Mouse (Mus musculus) ES-Bruce4 (cell line): ENCODE measurements around the gene Evl. TPM values are rescaled to one million over a fixed set of nuclear protein-coding genes. Genes with fewer than 3 reads are reported as not detected.

Source experiments
- H3K27ac ChIP-seq: 2 replicates; pipeline ENCODE4 v1.5.1; 2012; ENCODE audit warnings: low read length, inconsistent platforms; ENCODE audit not compliant: insufficient read depth
- H3K27me3 ChIP-seq: 2 replicates; pipeline ENCODE4 v1.6.1; 2012; ENCODE audit warnings: mild to moderate bottlenecking, low read length, inconsistent platforms; ENCODE audit not compliant: control insufficient read depth, poor library complexity, insufficient read depth, severe bottlenecking
- H3K36me3 ChIP-seq: 2 replicates; pipeline ENCODE4 v1.6.1; 2012; ENCODE audit warnings: inconsistent platforms, mild to moderate bottlenecking, low read length, moderate library complexity; ENCODE audit not compliant: control insufficient read depth, poor library complexity, insufficient read depth, severe bottlenecking
- H3K4me1 ChIP-seq: one replicate; pipeline ENCODE4 v1.8.1; 2011; ENCODE audit warnings: low read length; ENCODE audit not compliant: control insufficient read depth, insufficient read depth
- H3K4me3 ChIP-seq: 2 replicates; pipeline ENCODE4 v1.5.1; 2011; ENCODE audit warnings: low read depth, mild to moderate bottlenecking, low read length
- H3K9ac ChIP-seq: 2 replicates; pipeline ENCODE4 v1.6.1; 2012; ENCODE audit warnings: low read depth, mild to moderate bottlenecking, inconsistent platforms; ENCODE audit not compliant: poor library complexity, severe bottlenecking
- H3K9me3 ChIP-seq: replicated peaks from 2 replicates; pipeline ENCODE4 v1.6.1; 2012; ENCODE audit warnings: mild to moderate bottlenecking, low read length, inconsistent platforms; ENCODE audit not compliant: control insufficient read depth, poor library complexity, insufficient read depth, severe bottlenecking
- CTCF ChIP-seq: IDR thresholded peaks from one replicate; pipeline ENCODE4 v1.8.1; 2011; ENCODE audit warnings: low read depth, low read length
- EP300 ChIP-seq: IDR thresholded peaks from 2 replicates; pipeline ENCODE4 v1.6.1; 2011; ENCODE audit warnings: low read depth, low read length; ENCODE audit not compliant: insufficient read depth
- POLR2A ChIP-seq: IDR thresholded peaks from one replicate; pipeline ENCODE4 v1.8.1; 2011; ENCODE audit warnings: low read length; ENCODE audit not compliant: insufficient read depth
- polyA plus RNA-seq: library from polyadenylated mRNA; stranded (reverse); fragments of >200 nt; gene quantifications from 2 replicates; pipeline ENCODE4 v1.2.4, GENCODE M21; 2011; ENCODE audit warnings: low read depth; ENCODE audit not compliant: missing spikeins, insufficient read depth, insufficient read length

Evl gene
- polyA plus RNA-seq, 1 experiment: 40.5 TPM

GRCm38 (mm10) chr12:108610255-108610654, 55.7 kb downstream of the Evl start:
- H3K27me3 ChIP-seq: no peaks in the 10 kb centered on the region
- no peaks in the 10 kb centered on the region for H3K36me3 ChIP-seq
- no peaks in the 10 kb centered on the region for H3K4me1 ChIP-seq
- H3K27ac ChIP-seq: no peak overlapping the region
- no peaks in the 10 kb centered on the region for H3K9me3 ChIP-seq
- H3K4me3 ChIP-seq: no peak overlapping the region
- TF ChIP-seq EP300 (no peak), CTCF (no peak), POLR2A (no peak)
- no peak overlapping the region for H3K9ac ChIP-seq

GRCm38 (mm10) chr12:108613081-108613480, 58.6 kb downstream of the Evl start:
- TF ChIP-seq POLR2A (no peak), EP300 (no peak), CTCF (peak; percentile 91)
- H3K36me3 ChIP-seq: no peaks in the 10 kb centered on the region
- no peaks in the 10 kb centered on the region for H3K27me3 ChIP-seq
- H3K4me3 ChIP-seq: no peak overlapping the region
- H3K27ac ChIP-seq: no peak overlapping the region
- no peak overlapping the region for H3K9ac ChIP-seq
- no peaks in the 10 kb centered on the region for H3K4me1 ChIP-seq
- no peaks in the 10 kb centered on the region for H3K9me3 ChIP-seq

GRCm38 (mm10) chr12:108617511-108617910, 63.0 kb downstream of the Evl start:
- Histone ChIP-seq H3K27ac (no peak overlapping the region), H3K4me3 (no peak overlapping the region), H3K4me1 (no peaks in the 10 kb centered on the region), H3K9ac (no peak overlapping the region), H3K9me3 (no peaks in the 10 kb centered on the region), H3K36me3 (no peaks in the 10 kb centered on the region), H3K27me3 (no peaks in the 10 kb centered on the region)
- TF ChIP-seq CTCF: no peak
- no peak for TF ChIP-seq EP300
- no peak for TF ChIP-seq POLR2A

GRCm38 (mm10) chr12:108619853-108620416, 65.4 kb downstream of the Evl start:
- Histone ChIP-seq H3K9me3 (no peaks in the 10 kb centered on the region), H3K9ac (no peak overlapping the region), H3K36me3 (no peaks in the 10 kb centered on the region), H3K4me3 (no peak overlapping the region), H3K27ac (no peak overlapping the region), H3K4me1 (no peaks in the 10 kb centered on the region), H3K27me3 (no peaks in the 10 kb centered on the region)
- no peak for TF ChIP-seq EP300
- TF ChIP-seq CTCF: no peak
- no peak for TF ChIP-seq POLR2A

DNA sequence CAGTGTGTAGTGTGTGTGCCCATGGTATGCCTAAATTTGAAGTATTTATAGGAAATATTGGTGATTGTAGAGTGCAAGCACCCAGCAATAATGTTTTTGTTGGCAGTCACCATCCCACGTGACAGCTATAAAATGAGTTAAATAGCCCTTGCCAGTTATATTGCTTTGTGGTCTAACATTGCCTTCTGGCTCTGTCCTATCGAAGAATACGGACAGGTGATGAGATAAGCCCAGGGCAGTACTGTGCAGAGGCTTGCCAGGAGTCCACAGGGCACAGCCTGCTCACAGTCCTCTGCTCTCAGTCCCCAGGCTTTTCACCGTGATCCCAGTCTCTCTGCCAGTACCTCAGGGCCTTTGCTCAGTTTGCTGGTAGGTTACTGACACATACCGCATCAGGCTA, 67.9 kb downstream of the Evl start:
- Histone ChIP-seq H3K4me3 (no peak overlapping the region), H3K9ac (no peak overlapping the region), H3K27ac (no peak overlapping the region), H3K9me3 (no peaks in the 10 kb centered on the region), H3K27me3 (no peaks in the 10 kb centered on the region), H3K4me1 (no peaks in the 10 kb centered on the region), H3K36me3 (no peaks in the 10 kb centered on the region)
- TF ChIP-seq CTCF (no peak), EP300 (no peak), POLR2A (no peak)

GRCm38 (mm10) chr12:108629556-108629955, 75.0 kb downstream of the Evl start:
- TF ChIP-seq EP300: no peak
- TF ChIP-seq POLR2A: no peak
- TF ChIP-seq CTCF: no peak

More at GRCm38 (mm10) chr12:108629556-108629955, 75.0 kb downstream of the Evl start:
- no peak overlapping the region for H3K27ac ChIP-seq
- H3K27me3 ChIP-seq: no peaks in the 10 kb centered on the region
- H3K9me3 ChIP-seq: no peaks in the 10 kb centered on the region
- no peaks in the 10 kb centered on the region for H3K36me3 ChIP-seq
- H3K9ac ChIP-seq: no peak overlapping the region
- no peaks in the 10 kb centered on the region for H3K4me1 ChIP-seq
- H3K4me3 ChIP-seq: no peak overlapping the region
